Mouse (Mus musculus): Measurements from ENCODE around the gene Cfap70. TPM values are rescaled to one million over a fixed set of nuclear protein-coding genes. Genes with fewer than 3 reads are reported as not detected.

Cfap70 gene
- total RNA-seq, 2 experiments from 2014 or later = 0.23 to 0.25 TPM

Other genes starting within 250 kb of the Cfap70 start
- not detected for gene Kcnk16, start 183.0 kb downstream of the Cfap70 start, total RNA-seq (2021)
- gene Nudt13, start 157.5 kb downstream of the Cfap70 start, total RNA-seq (2021) = 10 to 100 TPM; 21.3 to 22.9 TPM
- 10 to 100 TPM; 27.1 to 28.8 TPM for gene Ecd, start 104.1 kb downstream of the Cfap70 start, total RNA-seq (2021)
- gene Fam149b, start 104.1 kb downstream of the Cfap70 start, total RNA-seq (2021) = 10 to 100 TPM; 17.3 to 22.6 TPM
- 10 to 100 TPM; 14.8 to 15.8 TPM for gene Dnajc9, start 63.3 kb downstream of the Cfap70 start, total RNA-seq (2021)
- 10 to 100 TPM; 47.1 to 50.9 TPM for gene Mrps16, start 58.6 kb downstream of the Cfap70 start, total RNA-seq (2021)
- 10 to 100 TPM; 29.0 to 39.0 TPM for gene Anxa7, start 27.9 kb upstream of the Cfap70 start, total RNA-seq (2021)
- gene Mss51, start 44.7 kb upstream of the Cfap70 start, total RNA-seq (2021) = 1 to 10 TPM; 3.9 to 7.0 TPM
- 100 to 1,000 TPM; 114 to 116 TPM for gene Ppp3cb, start 94.3 kb upstream of the Cfap70 start, total RNA-seq (2021)
- gene Usp54, start 188.8 kb upstream of the Cfap70 start, total RNA-seq (2021) = 1 to 10 TPM; 8.3 to 8.5 TPM
- 1,000 to 10,000 TPM; 1,648 to 1,795 TPM for gene Myoz1, start 204.3 kb upstream of the Cfap70 start, total RNA-seq (2021)
- 100 to 1,000 TPM; 238 to 251 TPM for gene Synpo2l, start 216.1 kb upstream of the Cfap70 start, total RNA-seq (2021)
- 10 to 100 TPM; 60.5 to 72.0 TPM for gene Sec24c, start 222.1 kb upstream of the Cfap70 start, total RNA-seq (2021)
- gene Fut11, start 242.7 kb upstream of the Cfap70 start, total RNA-seq (2021) = 10 to 100 TPM in 1 of 2 experiments, 1 to 10 TPM in 1; 9.5 to 11.5 TPM